Mouse (Mus musculus) embryonic stem cell, embryonic (primary cell): ENCODE results near the gene Ntn4.
"Not testable (repeated sequence)": the region's sequence is repeated elsewhere in the genome, so short reads cannot be mapped to it uniquely, and the experiment has no call there.

ENCODE experiments used
- CTCF ChIA-PET, 4 experiments: fragments of 300-600 bp in 2 of 4; fragments of 350-600 bp in 2 of 4; sonication (Branson Sonifier 250); formaldehyde crosslinking; loops; one replicate each; lab custom pipeline; 2022; ENCODE audit warnings: inconsistent platforms in 2 of 4; lab: Charles Lee
- POLR2A ChIA-PET, 4 experiments: fragments of 300-600 bp in 2 of 4; fragments of 350-600 bp in 2 of 4; sonication (Branson Sonifier 250); formaldehyde crosslinking; loops; one replicate each; lab custom pipeline; 2022; ENCODE audit warnings: antibody characterized with exemption in 4 of 4, inconsistent platforms in 1 of 4; lab: Charles Lee

Gene Ntn4

GRCm38 (mm10) chr10:93662018-93662417 is 21.5 kb downstream of the Ntn4 start:
- ChIA-PET POLR2A (interaction anchor here in 2 of 4 experiments (0.6 to 0.7 kb wide), 3 partner anchors 14 to 84 kb away, joined by 3 read pairs; no protein-coding TSS in a partner anchor), CTCF (interaction anchor here in 1 of 4 experiments (0.7 kb wide), 1 partner anchor 31 kb away, joined by 3 read pairs; no protein-coding TSS in a partner anchor)

DNA sequence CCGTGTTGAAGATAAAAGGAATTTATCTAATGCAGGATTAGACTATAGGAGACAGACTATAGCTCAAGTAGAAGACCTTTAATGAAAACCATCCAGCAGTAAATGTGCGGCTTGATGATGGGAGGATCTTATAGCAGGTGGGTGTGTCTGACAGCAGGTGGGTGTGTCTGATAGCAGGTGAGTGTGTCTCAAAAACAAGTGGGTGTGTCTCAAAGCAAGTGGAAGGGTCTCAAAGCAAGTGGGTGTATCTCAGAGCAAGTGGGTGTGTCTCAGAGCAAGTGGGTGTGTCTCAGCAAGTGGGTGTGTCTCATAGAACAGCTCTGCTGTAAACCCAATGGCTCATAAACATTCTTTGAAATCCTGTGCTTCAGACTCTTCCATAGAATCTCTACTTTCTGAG is 25.7 kb downstream of the Ntn4 start:
- ChIA-PET POLR2A (interaction anchor here in 2 of 4 experiments (0.6 to 1.3 kb wide), 6 partner anchors 10 to 1311 kb away, joined by 3 to 4 read pairs (median 3); no protein-coding TSS in a partner anchor), CTCF (interaction anchor here in 1 of 4 experiments (0.9 kb wide), 1 partner anchor 111 kb away, joined by 4 read pairs; no protein-coding TSS in a partner anchor)

DNA sequence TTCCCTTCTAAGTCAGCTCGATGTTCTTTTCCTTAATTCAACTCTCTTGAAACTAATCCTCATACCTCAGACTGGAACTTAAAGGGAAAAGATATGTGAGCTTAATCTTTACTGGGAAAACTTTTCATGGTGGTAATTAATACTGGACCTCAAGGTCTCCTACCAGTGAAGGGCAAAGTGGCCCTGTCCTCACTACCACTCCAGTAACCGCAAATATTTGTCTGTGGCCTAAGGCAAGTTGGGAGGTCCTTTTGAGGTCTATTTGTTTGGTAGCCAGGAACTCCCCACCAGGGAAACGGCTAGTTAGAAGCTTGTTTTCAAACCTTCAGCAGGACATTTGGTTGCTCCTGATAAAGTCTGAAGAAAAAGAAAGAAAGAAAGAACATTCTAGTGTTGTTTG is 26.5 kb downstream of the Ntn4 start:
- ChIA-PET POLR2A (interaction anchor here in 2 of 4 experiments (0.6 to 1.3 kb wide), 4 partner anchors 9 to 155 kb away, joined by 3 to 4 read pairs (median 4); no protein-coding TSS in a partner anchor), CTCF (interaction anchor here in 1 of 4 experiments (0.9 kb wide), 1 partner anchor 110 kb away, joined by 4 read pairs; no protein-coding TSS in a partner anchor)

GRCm38 (mm10) chr10:93672646-93673479 is 32.4 kb downstream of the Ntn4 start:
- ChIA-PET POLR2A (interaction anchor here in 2 of 4 experiments (0.7 to 1.2 kb wide), 3 partner anchors 16 to 52 kb away, joined by 3 to 5 read pairs (median 4); no protein-coding TSS in a partner anchor), CTCF (interaction anchor here in 1 of 4 experiments (0.6 kb wide), 1 partner anchor 45 kb away, joined by 8 read pairs; no protein-coding TSS in a partner anchor)

DNA sequence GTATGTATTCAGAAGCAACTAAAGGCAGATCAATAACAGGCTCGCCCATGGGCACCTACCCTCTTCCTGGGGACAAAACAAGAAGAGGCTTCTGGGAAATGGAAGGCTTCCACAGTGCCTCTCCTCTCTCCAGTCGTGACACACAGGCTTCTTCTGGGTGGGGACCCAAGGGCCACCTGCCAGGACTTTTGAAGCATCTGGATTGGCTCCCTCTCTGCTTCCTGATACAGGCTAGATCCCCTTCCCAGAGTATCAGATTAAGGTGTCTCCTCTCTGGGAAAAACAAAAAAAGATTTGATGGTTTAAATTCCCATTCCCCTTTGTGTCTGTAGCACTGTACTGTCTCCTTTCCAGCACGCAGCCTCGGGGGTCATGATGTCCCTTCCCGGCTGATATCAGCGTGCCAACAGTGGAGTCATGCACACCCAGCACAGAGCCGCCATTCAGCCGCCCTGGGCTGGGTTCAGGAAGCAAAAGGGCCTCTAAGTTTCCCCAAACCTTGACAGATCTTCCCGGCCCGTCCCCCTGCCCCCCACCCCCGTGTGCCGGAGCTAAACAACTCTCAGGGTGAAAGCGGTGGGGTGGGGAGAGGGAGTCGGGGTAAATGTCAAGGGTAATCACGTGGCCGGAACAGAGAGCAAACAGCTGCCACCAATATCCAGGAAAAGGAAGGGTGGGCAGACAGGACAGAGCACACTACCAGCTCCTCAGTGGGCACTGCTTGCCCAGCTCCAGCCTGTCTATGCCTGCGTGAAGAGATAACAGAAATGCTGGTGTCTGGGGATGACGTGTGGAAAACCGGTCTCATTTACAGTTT is 38.9 kb downstream of the Ntn4 start:
- ChIA-PET CTCF (no interaction called here), POLR2A (interaction anchor here in 1 of 4 experiments (0.6 kb wide), 1 partner anchor 9 kb away, joined by 4 read pairs; no protein-coding TSS in a partner anchor)

GRCm38 (mm10) chr10:93680680-93681377 is 40.3 kb downstream of the Ntn4 start:
- ChIA-PET POLR2A (interaction anchor here in 1 of 4 experiments (0.6 kb wide), 1 partner anchor 100 kb away, joined by 4 read pairs; no protein-coding TSS in a partner anchor), CTCF (no interaction called here)

DNA sequence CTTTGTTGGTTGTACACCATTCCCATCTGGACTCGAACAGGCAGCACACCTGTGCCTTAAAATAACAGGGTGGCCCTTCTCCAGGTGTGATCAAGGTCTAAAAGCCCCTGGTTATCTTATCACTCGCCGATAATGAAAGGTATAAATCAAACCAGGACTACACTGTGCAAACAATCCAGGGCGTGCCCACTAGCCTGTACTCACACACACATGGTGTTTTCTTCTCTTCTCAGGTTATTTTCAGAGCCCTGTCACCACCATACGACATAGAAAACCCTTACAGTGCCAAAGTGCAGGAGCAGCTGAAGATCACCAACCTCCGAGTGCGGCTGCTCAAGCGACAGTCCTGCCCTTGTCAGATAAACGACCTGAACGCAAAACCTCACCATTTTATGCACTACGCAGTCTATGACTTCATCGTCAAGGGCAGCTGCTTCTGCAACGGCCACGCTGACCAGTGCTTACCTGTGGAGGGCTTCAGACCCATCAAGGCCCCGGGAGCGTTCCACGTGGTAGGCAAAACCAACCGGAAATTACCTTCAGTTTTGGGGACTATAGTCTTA is 41.8 kb downstream of the Ntn4 start:
- ChIA-PET POLR2A (no interaction called here), CTCF (no interaction called here)

DNA sequence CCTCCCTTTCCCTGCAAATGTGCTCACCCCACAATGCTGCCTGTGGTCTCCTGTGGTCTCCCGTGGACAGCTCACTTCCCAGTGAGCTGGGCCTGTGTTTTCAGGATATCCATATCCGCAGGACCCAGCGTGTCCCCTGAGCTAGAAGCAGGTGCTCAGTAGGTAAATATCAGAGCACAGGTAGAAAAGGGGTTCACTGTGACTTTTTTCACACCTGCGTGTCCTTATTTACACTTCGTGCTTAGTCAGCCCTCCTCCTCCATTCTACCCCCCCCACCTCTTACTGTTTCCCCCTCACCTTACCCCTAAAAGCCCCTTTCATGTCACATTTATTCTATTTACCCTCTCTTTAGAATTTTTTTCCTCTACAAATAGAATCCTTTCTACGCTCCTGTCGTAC is 42.7 kb downstream of the Ntn4 start:
- ChIA-PET CTCF (no interaction called here), POLR2A (no interaction called here)

GRCm38 (mm10) chr10:93683896-93684295 is 43.4 kb downstream of the Ntn4 start:
- ChIA-PET CTCF (no interaction called here), POLR2A (no interaction called here)

- POLR2A ChIA-PET, CTCF ChIA-PET: not testable (repeated sequence)
Measured at GRCm38 (mm10) chr10:93685416-93685815, 44.9 kb downstream of the Ntn4 start.

DNA sequence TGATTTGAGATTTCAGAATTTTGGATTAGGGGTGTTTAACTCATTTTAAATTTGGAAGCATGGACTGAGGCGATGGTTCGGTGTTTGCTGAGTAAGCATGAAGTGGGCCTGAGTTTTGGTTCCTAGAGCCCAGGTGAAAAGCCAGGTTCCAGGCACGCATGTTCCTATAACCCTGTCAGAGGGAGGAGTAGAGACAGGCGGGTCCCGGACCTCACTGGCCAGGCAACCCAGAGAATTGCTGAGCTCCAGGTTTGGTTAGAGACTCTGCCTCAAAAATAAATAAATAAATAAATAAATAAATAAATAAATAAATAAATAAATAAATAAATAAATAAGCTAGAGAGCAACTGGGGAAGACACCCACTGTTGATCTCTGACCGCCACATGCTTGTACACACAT is 46.1 kb downstream of the Ntn4 start:
- POLR2A ChIA-PET: no interaction called here
- CTCF ChIA-PET: no interaction called here

GRCm38 (mm10) chr10:93687781-93688180 is 47.3 kb downstream of the Ntn4 start:
- CTCF ChIA-PET: no interaction called here
- POLR2A ChIA-PET: interaction anchor here in 2 of 4 experiments (0.5 to 1.6 kb wide), 5 partner anchors 18 to 1153 kb away, joined by 3 to 6 read pairs (median 3); no protein-coding TSS in a partner anchor

GRCm38 (mm10) chr10:93688306-93689171 is 48.1 kb downstream of the Ntn4 start:
- ChIA-PET POLR2A (interaction anchor here in 2 of 4 experiments (0.6 to 1.6 kb wide), 4 partner anchors 9 to 1152 kb away, joined by 3 to 4 read pairs (median 3); no protein-coding TSS in a partner anchor), CTCF (no interaction called here)

DNA sequence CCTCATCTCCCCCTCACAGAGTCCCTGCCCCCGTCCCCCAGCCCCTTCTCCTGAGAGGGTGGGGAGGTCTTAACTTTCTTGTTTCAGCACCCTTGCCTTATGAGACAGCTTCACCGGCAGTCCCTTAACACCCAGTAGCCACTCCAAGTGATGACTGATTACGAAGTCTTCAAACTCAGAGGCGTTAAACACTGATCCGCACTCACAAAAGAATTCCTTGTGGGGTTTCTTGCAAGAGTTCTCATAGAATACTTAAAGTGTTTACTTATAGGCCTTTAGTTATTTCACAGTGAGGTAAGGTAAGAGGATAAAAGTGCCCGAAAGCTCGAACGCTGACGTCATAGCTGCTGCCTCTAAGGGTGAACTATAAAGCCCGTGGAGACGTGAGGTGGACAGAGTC is 50.9 kb downstream of the Ntn4 start:
- ChIA-PET CTCF (interaction anchor here in 1 of 4 experiments (0.6 kb wide), 1 partner anchor 16 kb away, joined by 3 read pairs; no protein-coding TSS in a partner anchor), POLR2A (no interaction called here)

GRCm38 (mm10) chr10:93695043-93695791 is 54.7 kb downstream of the Ntn4 start:
- ChIA-PET CTCF (interaction anchor here in 2 of 4 experiments (0.6 to 0.8 kb wide), 3 partner anchors 9 to 29 kb away, joined by 3 to 6 read pairs (median 3); no protein-coding TSS in a partner anchor), POLR2A (interaction anchor here in 2 of 4 experiments (0.5 to 0.6 kb wide), 2 partner anchors 123 to 153 kb away, joined by 3 read pairs; no protein-coding TSS in a partner anchor)

DNA sequence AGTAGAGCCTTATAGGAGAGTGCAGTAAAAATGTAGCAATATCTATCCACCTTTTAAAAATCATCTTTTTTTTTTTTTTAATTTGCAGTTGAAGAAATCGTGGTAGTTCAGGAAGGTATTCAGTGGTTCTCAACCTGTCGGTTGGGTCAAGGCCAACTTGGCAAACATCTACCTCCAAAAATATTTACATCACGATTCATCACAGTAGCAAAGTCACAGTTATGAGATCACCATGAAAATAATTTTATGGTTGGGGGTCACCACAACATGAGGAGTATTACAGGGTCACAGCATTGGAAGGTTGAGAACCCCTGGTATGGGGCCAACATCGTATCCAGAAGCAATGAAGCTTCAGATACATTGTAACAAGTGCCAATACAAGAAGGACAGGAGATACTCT is 55.5 kb downstream of the Ntn4 start:
- POLR2A ChIA-PET: no interaction called here
- CTCF ChIA-PET: interaction anchor here in 1 of 4 experiments (0.7 kb wide), 1 partner anchor 8 kb away, joined by 3 read pairs; no protein-coding TSS in a partner anchor
